Mouse (Mus musculus) layer of hippocampus, postnatal 14 days (tissue): Measurements from ENCODE around the gene Rnf26. TPM values are rescaled to one million over a fixed set of nuclear protein-coding genes. Genes with fewer than 3 reads are reported as not detected.

Experiments
- DNase-seq, 2 experiments: peaks; one replicate each; pipeline ENCODE4 v3.0.0; 2021 to 2022; ENCODE audit warnings: low spot score in 2 of 2, mixed read lengths in 1 of 2
- total RNA-seq, 2 experiments: library from RNA; stranded (reverse); gene quantifications; 2 replicates each; pipeline ENCODE4 v1.2.3; 2021

Gene Rnf26
- total RNA-seq, 2 experiments from 2014 or later, result 27.7 to 28.2 TPM

GRCm38 (mm10) chr9:44093612-44094503 is 19.5 kb downstream of the Rnf26 start:
- peak; percentile 77 to 78 for DNase-seq

GRCm38 (mm10) chr9:44088877-44089608 is 24.3 kb downstream of the Rnf26 start:
- DNase-seq, result no peak

GRCm38 (mm10) chr9:44087761-44088455 is 25.4 kb downstream of the Rnf26 start:
- peak in 1 of 2 experiments; percentile 54 for DNase-seq

- no peak for DNase-seq
These were observed 26.4 kb downstream of the Rnf26 start for GRCm38 (mm10) chr9:44086960-44087359.

- DNase-seq, result peak; percentile 72 to 74
These were observed 27.3 kb downstream of the Rnf26 start for GRCm38 (mm10) chr9:44085741-44086665.

GRCm38 (mm10) chr9:44085276-44085675 is 28.0 kb downstream of the Rnf26 start:
- DNase-seq, result no peak

GRCm38 (mm10) chr9:44084659-44085229 is 28.6 kb downstream of the Rnf26 start:
- peak; percentile 86 to 89 for DNase-seq

- DNase-seq, result no peak
These were observed 29.1 kb downstream of the Rnf26 start for GRCm38 (mm10) chr9:44084236-44084635.

GRCm38 (mm10) chr9:44083392-44084121 is 29.8 kb downstream of the Rnf26 start:
- DNase-seq, result peak in 1 of 2 experiments; percentile 52

GRCm38 (mm10) chr9:44082266-44082665 is 31.1 kb downstream of the Rnf26 start:
- DNase-seq, result no peak

- DNase-seq, result no peak
These were observed 31.7 kb downstream of the Rnf26 start for GRCm38 (mm10) chr9:44081581-44081980.

- DNase-seq, result peak in 1 of 2 experiments; percentile 4
These were observed 32.4 kb downstream of the Rnf26 start for GRCm38 (mm10) chr9:44080953-44081352.

GRCm38 (mm10) chr9:44079997-44080780 is 33.1 kb downstream of the Rnf26 start:
- peak in 1 of 2 experiments; percentile 1 for DNase-seq

- DNase-seq, result peak; percentile 19 to 77
These were observed 34.2 kb downstream of the Rnf26 start for GRCm38 (mm10) chr9:44078955-44079756.

- DNase-seq, result no peak
These were observed 35.0 kb downstream of the Rnf26 start for GRCm38 (mm10) chr9:44078136-44078797.

- no peak for DNase-seq
These were observed 35.9 kb downstream of the Rnf26 start for GRCm38 (mm10) chr9:44077266-44077910.

- DNase-seq, result peak in 1 of 2 experiments; percentile 74
These were observed 36.6 kb downstream of the Rnf26 start for GRCm38 (mm10) chr9:44076764-44077120.
